Mouse (Mus musculus): ENCODE results near the gene Olfr459.

Gene Olfr459

DNA sequence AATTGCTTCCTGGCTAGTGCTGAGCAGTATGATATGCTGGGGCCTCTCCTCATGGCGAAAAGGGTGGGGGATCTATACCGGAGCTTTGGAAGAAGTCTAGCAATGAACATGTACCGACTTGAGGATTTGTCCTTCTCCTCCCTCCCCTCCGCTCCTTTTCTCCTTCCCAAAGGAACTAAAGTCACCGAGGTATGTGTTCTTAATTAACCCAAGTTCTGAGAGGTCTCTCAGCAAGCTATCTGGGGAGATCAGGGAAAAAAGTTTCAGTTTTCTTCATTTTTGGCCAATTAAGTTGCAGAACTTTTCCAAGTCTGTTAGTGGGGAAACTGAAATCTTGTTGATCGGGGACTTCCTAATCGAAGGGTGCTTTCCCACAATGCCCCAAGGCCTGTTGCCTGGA lies at the start of gene Olfr459:
TSS of gene Olfr459 (minus strand) at position 101 of the 400 bp plus-strand sequence.
- DNase-seq, result no peak

GRCm38 (mm10) chr6:41824086-41824485 lies 49.1 kb upstream of the Olfr459 start:
- DNase-seq, result no peak

- no peak for DNase-seq
These were observed 11.7 kb upstream of the Olfr459 start for GRCm38 (mm10) chr6:41786700-41787099.

GRCm38 (mm10) chr6:41775721-41776120 lies 744 bp upstream of the Olfr459 start:
- no peak for DNase-seq

DNA sequence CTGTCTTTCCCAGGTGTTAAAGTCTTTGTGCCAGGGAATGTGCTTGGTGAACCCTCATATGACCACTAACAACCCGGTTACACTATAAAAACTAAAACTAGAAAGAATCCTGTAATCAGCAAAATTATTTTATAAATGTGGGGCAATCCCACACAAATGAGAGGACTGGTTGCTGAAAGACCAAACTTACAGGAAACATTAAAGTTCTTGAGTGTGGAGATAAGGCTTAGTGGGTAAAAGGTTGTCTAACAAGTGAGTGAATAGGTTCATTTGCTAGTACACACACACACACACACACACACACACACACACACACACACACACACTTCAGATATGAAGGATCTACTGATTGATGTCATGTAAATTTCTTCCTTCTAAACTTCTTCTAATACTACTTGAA lies 5.1 kb downstream of the Olfr459 start:
- no peak for DNase-seq

DNA sequence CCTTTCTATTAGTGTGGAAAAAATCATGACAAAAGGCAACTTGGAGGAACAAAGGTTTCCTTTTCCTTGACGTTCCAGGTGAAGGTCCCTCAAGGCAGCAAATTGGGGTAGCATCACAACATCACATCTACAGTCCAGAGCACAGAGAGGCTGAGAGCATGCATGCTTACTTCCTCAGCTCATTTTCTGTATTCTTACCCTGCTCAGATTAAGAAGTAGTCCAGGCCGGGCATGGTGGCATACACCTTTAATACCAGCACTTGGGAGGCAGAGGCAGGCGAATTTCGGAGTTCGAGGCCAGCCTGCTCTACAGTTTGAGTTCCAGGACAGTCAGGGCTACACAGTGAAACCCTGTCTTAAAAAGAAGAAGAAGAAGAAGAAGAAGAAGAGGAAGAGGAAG lies 10.7 kb downstream of the Olfr459 start:
- DNase-seq, result no peak

DNA sequence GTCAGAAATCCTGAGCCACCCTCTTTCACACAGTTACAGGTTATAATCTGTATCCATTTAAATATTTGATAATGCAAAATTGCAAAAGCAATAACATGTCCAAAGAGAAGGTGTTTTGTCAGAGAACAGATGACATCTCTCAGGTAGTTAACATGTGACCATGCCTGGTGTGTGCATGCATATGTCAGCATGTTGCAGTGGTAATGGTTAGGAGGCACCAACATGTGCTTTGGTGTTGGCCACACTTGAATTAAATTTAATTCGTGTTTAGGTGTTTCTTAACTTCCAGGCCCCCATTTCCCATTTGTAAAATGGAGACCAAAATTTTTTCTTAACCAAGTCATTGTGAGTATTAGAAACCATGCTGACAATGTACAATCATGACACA lies 12.6 kb downstream of the Olfr459 start:
- no peak for DNase-seq

GRCm38 (mm10) chr6:41761702-41762369 lies 13.1 kb downstream of the Olfr459 start:
- DNase-seq, result peak; percentile 19 to 22

- no peak for DNase-seq
These were observed 15.4 kb downstream of the Olfr459 start for GRCm38 (mm10) chr6:41759618-41760017.

DNA sequence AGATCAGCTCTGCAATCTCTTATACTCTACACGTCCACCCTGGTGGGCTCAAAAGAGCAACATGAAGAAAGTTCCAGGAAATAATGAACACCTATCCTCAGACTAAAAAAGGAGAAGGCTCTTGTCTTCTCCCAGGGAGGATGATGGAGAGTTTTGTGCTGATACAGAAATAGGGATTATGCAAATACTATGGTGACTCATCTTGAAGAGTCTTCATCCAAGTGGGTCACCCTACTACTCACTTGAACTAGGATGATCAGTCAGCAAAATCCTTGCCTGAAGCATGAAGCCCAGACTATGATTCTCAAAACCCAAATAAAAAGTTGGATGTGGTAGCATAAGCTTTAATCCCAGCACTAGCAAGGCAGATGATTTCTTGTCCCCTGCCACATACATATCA lies 16.6 kb downstream of the Olfr459 start:
- no peak for DNase-seq

GRCm38 (mm10) chr6:41757199-41757598 lies 17.8 kb downstream of the Olfr459 start:
- DNase-seq, result no peak

DNA sequence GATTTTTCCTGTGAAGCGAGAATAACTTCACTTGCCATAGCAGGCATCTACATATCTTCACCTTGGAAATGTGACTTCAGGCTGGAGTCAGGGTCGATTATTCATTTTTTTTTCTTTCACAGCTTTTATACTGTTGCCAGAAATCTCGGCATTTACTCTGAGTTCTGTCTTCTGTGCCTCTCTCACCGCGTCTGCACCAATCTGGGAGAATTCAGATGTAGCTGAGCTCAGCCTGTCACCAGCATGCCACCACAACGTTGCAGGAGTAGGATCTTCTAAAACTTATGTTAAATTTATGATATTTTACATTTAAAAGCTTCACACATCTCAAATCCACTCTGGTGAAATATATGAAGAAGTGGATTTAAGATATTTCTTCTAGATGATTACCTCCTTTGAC lies 20.4 kb downstream of the Olfr459 start:
- DNase-seq, result no peak

- no peak for DNase-seq
These were observed 30.1 kb downstream of the Olfr459 start for GRCm38 (mm10) chr6:41744664-41745392.

- DNase-seq, result no peak
These were observed 33.9 kb downstream of the Olfr459 start for GRCm38 (mm10) chr6:41741101-41741500.

GRCm38 (mm10) chr6:41734719-41735470 lies 40.1 kb downstream of the Olfr459 start:
- DNase-seq, result no peak

DNA sequence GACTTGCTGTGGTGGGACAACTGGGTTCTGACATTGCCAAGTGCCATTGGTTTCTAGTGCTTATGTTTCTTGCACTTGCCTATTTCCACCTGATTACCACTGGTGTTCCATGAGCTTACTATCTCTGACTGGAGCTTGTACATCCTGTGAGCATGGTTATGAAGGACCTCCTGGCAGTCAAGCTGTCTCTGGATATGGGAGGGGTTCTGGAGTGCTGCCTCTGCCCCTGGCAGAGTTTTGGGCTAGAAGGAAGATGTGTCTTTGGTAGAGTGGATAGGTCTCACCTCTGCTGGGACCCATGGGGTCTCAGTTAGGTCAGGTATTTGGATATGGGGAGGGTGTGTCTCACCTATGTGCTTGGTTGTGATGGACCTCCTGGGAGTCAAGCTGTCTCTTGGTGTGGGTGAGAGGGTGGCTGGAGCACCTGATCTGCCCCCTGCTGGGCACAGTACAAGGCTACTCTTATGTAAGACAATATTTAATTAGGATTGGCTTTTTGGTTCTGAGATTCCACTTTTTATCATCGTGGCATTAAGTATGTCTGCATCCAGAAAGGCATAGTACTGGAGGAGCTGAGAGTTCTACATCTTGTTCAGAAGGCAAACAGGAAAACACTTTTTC lies 46.9 kb downstream of the Olfr459 start:
- peak in 1 of 2 experiments; percentile 7 for DNase-seq

DNA sequence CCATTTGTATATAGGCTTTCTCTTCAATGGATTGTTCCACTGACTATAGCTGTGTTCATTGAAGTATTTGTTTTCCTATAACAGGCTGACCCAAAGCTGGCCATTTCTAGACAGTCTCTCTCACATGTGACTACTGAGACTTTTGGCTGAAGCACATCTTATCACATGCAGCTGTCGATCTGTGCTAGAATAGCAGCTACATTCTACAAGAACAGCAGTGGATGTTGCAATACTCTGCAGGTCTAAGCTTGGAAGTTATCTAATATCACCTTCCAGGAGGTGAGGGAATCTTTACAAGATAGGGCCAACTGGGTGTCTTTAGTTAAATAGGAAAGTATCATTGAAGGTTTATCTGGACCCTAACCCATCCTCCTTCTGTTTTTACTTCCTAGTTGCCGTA lies 53.5 kb downstream of the Olfr459 start:
- DNase-seq, result no peak

Measured in B cell, adult 2 months (primary cell).